Mouse (Mus musculus) ovary, postnatal 14 days (tissue): ENCODE measurements at regions not wholly inside any gene's neighbourhood (a gene's known extent, or its start where the extent isn't known, plus 50 kb on each side); places are given as distances from the start of the nearest gene placed in this dataset.
"Not testable (repeated sequence)": the region's sequence is repeated elsewhere in the genome, so short reads cannot be mapped to it uniquely, and the experiment has no call there.

ENCODE experiments used
- DNase-seq: peaks from one replicate; pipeline ENCODE4 v3.0.0; 2022; ENCODE audit warnings: low spot score

DNA sequence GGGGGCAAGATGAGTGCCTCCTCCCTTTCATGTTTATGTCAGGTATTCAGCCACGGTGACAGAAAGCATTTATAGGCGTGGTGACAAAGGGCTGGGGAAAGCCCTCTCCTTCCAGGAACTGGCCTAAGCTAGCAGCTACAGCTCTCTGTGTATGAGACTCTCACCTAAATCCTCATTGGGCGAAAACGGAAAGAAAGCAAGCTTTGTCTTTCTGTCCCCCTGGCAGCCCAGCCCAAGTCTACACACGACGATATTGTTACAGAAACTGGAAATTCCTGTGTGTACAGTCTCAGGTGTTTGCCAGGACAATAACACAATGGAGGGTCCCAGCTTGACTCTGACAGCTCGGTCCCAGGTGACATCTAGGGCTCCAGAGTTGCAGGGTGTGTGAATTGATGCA, 60.0 kb downstream of the Dact2 start:
- no peak for DNase-seq

DNA sequence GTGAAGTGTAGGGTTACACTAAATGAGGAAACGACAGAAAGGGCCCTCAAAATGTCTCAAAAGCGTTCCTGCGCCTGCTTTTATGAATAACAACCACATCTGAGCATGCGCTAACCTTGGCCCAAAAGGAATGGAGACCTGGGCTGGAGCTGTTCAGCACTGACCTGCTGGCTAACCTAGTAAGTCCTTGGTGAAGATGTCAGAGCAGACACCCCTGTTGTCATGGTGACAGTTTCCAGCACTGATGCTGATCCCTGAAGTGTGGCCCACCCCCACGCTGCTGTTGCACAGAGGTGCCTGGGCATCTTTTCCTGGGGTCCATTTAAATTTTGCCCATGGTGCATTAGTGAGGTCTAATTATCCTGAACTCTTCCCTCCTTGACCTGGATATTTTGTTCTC, 62.4 kb downstream of the Dact2 start:
- no peak for DNase-seq

DNA sequence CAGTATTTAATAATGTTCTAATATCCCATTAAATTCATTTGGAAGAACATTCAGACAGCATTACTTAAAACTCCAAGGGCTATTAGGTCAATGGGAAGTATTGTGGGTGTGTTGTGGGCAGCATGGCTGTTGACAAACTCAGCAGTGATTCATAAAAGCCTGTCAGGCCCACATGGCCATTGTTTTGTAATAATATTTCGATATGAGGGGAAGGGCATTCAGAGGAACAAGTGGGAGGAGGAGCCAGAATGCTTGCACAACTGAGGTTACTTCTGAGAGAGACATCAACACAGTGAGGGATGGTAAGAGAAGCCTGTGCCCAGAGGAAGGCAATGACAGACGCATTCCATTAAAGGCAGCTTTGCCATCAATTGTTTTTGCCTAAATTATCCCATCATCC, 63.8 kb downstream of the Dact2 start:
- no peak for DNase-seq

DNA sequence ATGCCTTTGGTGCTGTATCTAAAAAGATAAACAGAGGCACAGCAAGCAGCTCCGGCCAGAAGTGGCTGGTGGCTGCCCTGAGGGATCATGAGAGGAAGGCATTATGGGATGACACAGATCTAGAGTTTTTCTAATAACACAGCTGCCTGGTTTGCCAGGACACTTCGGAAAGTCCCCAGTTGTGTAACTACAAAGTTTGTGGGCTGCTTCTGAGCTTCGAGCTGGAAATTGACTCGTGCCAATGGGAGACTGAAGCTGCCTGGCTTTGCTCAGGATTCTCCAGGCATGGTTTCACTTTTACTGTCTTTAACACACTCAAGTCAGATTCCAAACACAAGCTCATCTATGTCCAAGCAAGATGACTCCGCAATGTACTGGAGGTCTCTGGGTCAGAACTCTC, 65.2 kb downstream of the Dact2 start:
- DNase-seq, result no peak

DNA sequence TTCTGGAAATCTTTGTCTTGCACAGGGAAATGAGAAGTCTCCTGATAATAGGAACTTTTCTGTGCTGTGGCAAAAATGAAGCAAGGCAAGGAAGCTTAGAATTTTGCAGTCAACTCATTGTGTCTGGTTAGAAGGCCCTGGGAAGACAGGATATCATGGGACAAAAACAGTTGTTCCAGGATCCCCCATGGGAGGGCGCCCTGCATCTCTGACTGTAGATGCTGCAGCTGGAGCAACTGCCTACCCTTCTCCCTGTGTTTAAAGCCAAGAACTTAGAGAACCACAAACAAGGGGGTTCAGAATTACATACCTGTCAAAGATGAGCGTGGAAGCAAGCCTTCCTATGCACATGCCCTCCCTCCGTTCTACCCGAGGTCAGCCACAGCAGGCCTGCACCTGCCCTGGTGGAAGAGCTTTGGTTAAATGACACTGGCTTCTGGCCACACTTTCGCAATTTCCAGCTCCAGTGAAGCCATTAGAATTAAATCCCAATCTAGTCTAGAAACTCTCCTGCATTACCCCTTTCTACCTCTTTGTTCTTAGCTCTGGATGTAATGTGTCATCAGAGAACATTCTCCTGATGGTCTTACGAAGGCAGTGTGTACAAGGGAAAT, 67.3 kb downstream of the Dact2 start:
- DNase-seq, result peak; percentile 61

DNA sequence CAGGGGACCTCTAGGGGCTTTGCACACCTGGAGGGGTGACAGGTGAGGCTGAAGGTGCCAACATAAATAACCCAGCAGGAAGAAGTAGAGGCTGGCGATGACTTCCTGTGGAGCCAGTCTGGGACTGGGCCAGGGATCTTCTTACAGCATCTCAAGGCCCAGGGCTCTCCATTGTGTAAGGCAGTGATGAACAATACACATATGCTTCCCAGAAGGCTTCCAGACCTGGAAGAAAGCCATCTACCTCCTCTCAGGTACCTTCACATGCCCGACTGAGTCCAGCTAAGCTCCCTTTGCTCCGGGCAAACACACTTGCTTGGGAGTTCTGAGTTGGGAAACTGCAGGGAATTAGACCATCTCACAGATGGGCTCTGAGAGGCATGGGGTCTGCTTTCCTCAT, 69.5 kb downstream of the Dact2 start:
- DNase-seq, result no peak

DNA sequence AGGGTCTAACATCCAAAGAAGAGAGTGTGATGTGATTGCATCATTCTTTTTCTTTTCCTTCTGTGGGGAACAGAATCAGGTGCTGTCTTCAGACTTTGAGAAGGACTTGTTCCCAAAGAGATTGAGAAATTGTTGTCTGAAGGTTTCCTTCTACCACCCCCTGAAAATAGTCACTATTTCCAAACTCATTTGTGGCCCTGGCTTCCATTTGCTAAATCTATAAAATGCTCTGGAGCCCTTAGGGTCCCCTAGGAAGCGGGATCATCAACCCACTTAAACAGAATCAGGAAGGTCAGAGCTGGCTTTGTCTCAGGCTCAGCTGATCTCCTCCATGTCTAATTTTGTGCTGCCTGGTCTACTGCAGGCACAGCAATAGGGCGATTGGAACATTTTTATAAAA, 70.1 kb downstream of the Dact2 start:
- no peak for DNase-seq

DNA sequence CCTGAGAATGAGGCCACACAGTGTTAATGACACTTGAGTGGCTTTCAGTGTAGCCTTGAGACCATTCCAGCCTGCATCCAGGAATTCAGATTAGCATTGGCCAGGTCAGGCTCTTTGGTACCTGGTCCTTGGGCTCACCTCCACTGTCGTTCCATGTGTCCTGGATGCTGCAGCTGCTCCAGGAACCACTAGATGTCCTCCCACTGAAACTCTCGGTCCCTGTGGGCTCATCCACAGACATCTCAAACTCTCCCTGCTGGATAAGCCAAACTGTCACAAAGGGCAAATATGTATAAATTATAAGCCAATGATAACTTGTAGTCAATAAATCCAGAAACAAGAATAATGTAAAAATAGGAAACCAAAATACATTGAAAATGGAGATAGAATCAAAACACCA, 67.7 kb upstream of the Gm7358 start:
- not testable (repeated sequence) for DNase-seq

DNA sequence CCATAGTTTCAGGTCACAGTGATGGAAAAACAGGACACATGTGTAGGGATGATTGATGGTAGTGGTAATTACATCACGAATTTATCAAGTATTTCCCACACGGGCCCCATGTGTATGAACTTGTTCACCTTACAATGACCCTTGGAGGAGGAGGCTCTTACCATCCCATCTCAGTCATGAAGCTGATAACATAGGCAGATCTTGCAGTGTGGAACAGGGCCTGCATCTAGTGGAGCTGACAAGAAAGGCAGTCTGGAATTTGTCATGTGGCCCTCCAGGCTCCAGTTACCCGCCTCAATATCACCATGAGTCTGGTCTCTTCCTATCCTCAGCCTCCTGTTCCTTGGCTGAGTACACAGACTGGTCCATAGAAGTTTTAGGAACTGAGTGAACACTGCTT, 59.5 kb upstream of the Gm7358 start:
- DNase-seq, result no peak

DNA sequence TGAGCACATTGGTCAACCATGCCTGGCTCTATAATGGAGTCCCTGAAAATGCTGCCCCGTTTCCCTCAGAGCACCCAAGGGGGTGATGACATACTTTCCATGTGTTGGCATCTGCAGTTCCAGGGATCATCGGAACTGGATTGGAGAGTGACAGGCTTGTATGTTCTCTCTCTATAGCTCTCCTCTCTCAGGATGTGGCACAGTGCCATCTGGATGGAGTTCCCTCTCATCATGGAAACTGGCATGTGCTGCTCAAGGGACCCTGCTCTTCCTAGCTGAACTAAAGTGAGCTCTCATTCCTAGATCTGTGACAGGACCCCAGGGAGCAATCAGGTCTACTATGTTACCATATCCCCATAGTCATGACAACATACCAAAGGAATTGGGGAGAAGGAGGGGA, 56.9 kb upstream of the Gm7358 start:
- DNase-seq, result no peak

DNA sequence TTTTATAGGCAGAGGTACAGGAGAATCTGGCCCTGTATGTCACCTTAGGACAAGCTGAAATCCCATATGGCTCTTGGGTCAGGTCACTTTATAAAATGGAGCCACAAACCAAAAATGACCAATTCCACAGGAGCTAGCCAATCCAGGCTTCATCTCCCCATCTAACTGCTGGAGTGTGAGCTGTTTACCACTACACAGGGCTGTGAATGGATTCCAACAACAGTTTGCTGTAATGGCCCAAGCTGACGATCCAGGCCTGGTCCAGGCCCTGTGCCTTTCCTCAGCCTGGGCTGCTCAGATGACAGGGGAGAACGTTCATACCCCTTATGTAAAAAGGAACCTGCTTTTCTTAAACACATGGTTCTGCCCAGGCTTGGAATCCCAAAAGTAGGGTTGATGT, 55.5 kb upstream of the Gm7358 start:
- no peak for DNase-seq

DNA sequence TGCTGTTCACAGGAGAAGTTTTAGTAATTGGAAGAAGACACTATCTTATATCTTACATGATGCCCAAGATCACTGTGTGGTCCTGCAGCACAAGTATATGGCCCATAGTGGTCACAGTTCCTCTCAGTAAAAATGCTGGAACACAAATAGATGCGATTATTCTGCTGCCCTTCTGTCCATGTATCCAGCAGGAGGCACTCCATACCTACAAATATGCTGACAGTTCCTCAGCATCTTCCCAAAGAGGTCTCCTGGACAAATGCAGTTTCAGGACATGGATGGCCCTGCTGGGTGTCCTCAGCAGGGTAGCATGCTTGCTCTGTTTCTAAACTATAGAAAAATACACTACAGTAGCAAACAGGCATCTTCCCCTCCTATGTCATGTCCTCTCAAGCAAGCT, 52.4 kb upstream of the Gm7358 start:
- DNase-seq, result peak; percentile 13
